Mouse (Mus musculus): ENCODE results near the gene Gja1.

The Gja1 gene

GRCm38 (mm10) chr10:56415894-56416570, 38.9 kb downstream of the Gja1 start:
- DNase-seq (ENCODE audit: low read depth, low spot score): no peak

- no peak for DNase-seq (ENCODE audit: low read depth, low spot score)
These were observed 45.4 kb downstream of the Gja1 start for GRCm38 (mm10) chr10:56422518-56422917.

DNA sequence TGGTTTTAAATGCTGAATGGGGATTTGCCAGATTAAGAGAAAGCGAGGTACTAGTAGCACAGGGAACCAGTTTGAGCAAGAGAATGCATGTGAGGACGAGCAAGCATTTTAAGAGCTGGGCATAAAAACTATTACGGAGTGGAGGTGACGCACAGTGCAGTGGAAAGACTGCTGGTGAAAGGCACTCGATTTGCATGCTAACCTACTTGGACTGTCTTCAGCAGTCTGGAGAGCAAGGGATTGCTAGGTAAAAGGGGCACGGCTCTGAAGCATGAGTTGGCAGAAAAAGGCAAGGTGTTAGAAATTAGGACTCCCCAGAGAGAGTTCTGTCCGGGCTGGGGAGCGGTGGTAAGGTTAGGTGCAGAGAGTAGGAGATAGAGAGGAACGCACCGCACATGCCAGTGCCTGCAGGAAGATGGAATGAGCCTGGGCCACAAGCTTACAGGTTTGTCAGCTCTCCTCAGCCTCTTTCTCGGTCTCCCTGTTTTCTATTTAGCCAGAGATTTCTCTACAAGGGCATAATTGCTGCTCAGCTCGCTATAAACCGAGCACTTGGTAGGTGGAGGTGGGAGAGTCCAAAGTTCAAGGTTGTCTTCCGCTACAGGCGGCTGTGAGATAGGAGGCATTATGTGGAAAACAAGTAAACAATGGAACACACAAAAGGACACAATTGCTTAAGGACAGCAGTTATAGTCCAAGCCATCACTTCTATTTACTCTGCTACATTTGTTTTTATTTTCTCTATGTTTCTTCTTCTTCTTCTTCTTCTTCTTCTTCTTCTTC, 48.1 kb downstream of the Gja1 start:
- DNase-seq (ENCODE audit: low read depth, low spot score): no peak

GRCm38 (mm10) chr10:56426369-56426768, 49.2 kb downstream of the Gja1 start:
- DNase-seq (ENCODE audit: low read depth, low spot score): no peak

- DNase-seq (ENCODE audit: low read depth, low spot score): no peak
These were observed 50.3 kb downstream of the Gja1 start for GRCm38 (mm10) chr10:56427382-56427781.

GRCm38 (mm10) chr10:56427827-56428226, 50.7 kb downstream of the Gja1 start:
- peak; percentile 74 for DNase-seq (ENCODE audit: low read depth, low spot score)

DNA sequence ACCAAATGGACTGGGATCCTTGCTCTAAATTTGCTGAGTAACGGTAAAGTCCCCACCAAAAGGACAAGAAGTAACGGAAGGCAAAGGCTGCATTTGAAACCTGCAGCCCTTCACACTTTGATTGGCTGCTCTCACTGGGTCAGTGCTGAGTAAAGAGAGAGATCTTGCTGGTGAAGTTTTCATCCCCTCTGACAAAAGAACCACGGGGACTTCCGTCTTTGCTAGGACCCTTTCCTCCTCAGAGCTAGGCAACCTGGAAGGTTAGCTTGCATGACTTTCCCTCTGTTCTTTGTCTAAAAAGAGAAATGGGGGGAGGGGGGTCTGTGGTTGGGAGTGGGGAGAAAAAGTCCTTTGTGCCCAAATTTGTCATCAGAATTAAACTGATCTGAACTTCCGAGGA, 51.9 kb downstream of the Gja1 start:
- DNase-seq (ENCODE audit: low read depth, low spot score): peak; percentile 17

GRCm38 (mm10) chr10:56431600-56432389, 54.7 kb downstream of the Gja1 start:
- DNase-seq (ENCODE audit: low read depth, low spot score): no peak

DNA sequence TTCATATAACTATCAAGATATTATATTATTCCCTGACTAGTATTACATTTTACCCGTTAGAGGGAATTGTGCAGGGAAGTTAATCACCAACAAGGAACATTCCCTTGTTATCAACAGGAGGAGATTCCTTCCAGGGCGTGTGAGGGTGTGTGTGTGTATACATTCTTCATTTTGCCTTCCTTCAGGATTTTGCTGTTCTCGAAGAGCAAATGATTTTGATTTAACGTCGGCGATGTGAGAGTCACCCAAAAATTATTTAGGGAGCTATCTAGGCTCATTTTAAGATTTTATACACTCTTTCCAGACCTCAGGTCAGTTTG, 55.2 kb downstream of the Gja1 start:
- DNase-seq (ENCODE audit: low read depth, low spot score): no peak

DNA sequence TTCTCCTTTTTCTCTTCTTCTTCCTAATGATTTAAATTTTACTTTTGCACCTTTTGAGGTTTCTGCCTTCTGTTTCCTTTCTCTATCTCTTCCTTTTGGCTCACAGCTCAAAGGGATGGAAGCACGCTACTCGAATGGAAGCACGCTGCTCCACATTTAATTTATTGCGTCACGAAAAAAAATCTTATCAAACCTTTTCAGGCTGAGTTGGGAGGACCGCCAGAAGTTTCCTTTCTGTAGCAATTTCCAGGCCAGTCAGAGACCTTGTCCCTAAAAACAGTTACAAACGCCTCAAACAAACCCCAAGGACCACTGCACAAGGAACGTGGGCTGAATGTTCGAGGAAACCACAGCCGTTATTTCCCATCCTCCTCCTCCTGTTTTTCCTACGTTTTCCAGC, 60.2 kb downstream of the Gja1 start:
- no peak for DNase-seq (ENCODE audit: low read depth, low spot score)

- DNase-seq (ENCODE audit: low read depth, low spot score): no peak
These were observed 62.5 kb downstream of the Gja1 start for GRCm38 (mm10) chr10:56439638-56440037.

GRCm38 (mm10) chr10:56444457-56444856, 67.3 kb downstream of the Gja1 start:
- DNase-seq (ENCODE audit: low read depth, low spot score): no peak

- DNase-seq (ENCODE audit: low read depth, low spot score): no peak
These were observed 71.9 kb downstream of the Gja1 start for GRCm38 (mm10) chr10:56449030-56449429.

Data from A20 (cell line).